Mouse (Mus musculus): Measurements from ENCODE around the gene Pcna.

GRCm38 (mm10) chr2:132275527-132275926, 22.4 kb upstream of the Pcna start:
- TF ChIP-seq CTCF (IDR thresholded peaks at IDR 0.05 in 2 of 3, conservative IDR thresholded peaks at IDR 0.05 in 1 of 3; ENCODE audit: control insufficient read depth in 1 of 3, insufficient read depth in 1 of 3, low read depth in 2 of 3, low read length in 3 of 3, poor library complexity in 1 of 3, severe bottlenecking in 1 of 3) (peak; percentile 37 to 51 (median 46)), TAL1 (IDR thresholded peaks at IDR 0.05; ENCODE audit: low read length) (no peak), SMC3 (IDR thresholded peaks at IDR 0.05; ENCODE audit: low read depth, low read length) (no peak), ZKSCAN1 (IDR thresholded peaks at IDR 0.05; ENCODE audit: low read depth, low read length) (no peak), USF1 (IDR thresholded peaks at IDR 0.05; ENCODE audit: low read depth, low read length) (no peak)
